Mouse (Mus musculus) ES-E14 (cell line): ENCODE measurements around the gene Ank3. TPM values are rescaled to one million over a fixed set of nuclear protein-coding genes. Genes with fewer than 3 reads are reported as not detected.
A peak's percentile ranks its signal among the peaks of the same experiment; 100 is the strongest.

Experiments used
- DNase-seq: peaks from one replicate; pipeline ENCODE4 v3.0.0-alpha.2; 2013; ENCODE audit warnings: low read depth, low spot score
- H3K27ac ChIP-seq: 2 replicates; pipeline ENCODE4 v1.5.1; 2012; ENCODE audit warnings: low read depth, mild to moderate bottlenecking, low read length, moderate library complexity, mixed read lengths; ENCODE audit not compliant: poor library complexity, insufficient read depth, severe bottlenecking
- H3K36me3 ChIP-seq: 2 replicates; pipeline ENCODE4 v1.6.1; 2012; ENCODE audit warnings: mild to moderate bottlenecking, low read length, moderate library complexity, mixed read lengths; ENCODE audit not compliant: control insufficient read depth, poor library complexity, insufficient read depth, severe bottlenecking
- H3K4me1 ChIP-seq, 2 experiments: fragments of 150-350 bp in 1 of 2; sonication (generic) in 1 of 2; 2 replicates each; pipeline ENCODE4 v1.6.1; 2012; ENCODE audit warnings: low read length in 2 of 2, mild to moderate bottlenecking in 1 of 2, mixed read lengths in 1 of 2; ENCODE audit not compliant: control insufficient read depth in 2 of 2, insufficient read depth in 2 of 2, poor library complexity in 1 of 2
- H3K4me3 ChIP-seq, 2 experiments: fragments of 150-350 bp in 1 of 2; sonication (generic) in 1 of 2; 2 replicates each; pipeline ENCODE4 v1.5.1; 2012; ENCODE audit warnings: low read length in 2 of 2, low read depth in 1 of 2, mild to moderate bottlenecking in 1 of 2, mixed read lengths in 1 of 2; ENCODE audit not compliant: insufficient read depth in 1 of 2, poor library complexity in 1 of 2, severe bottlenecking in 1 of 2
- H3K9ac ChIP-seq: 2 replicates; pipeline ENCODE4 v1.6.1; 2012; ENCODE audit warnings: low read depth, mild to moderate bottlenecking, low read length, mixed read lengths; ENCODE audit not compliant: poor library complexity, insufficient read depth, severe bottlenecking
- H3K9me3 ChIP-seq: fragments of 150-350 bp; sonication (generic); 2 replicates; pipeline ENCODE4 v1.6.1; 2012; ENCODE audit warnings: low read depth, mild to moderate bottlenecking, low read length; ENCODE audit not compliant: control insufficient read depth, insufficient read depth
- CHD2 ChIP-seq: IDR thresholded peaks from 2 replicates; pipeline ENCODE4 v1.6.1; 2014; ENCODE audit warnings: mild to moderate bottlenecking, low read depth, low read length, inconsistent platforms
- HCFC1 ChIP-seq: IDR thresholded peaks from 2 replicates; pipeline ENCODE4 v1.6.1; 2012; ENCODE audit warnings: low read length, inconsistent platforms, borderline replicate concordance; ENCODE audit not compliant: insufficient read depth
- MAFK ChIP-seq: IDR thresholded peaks from 2 replicates; pipeline ENCODE4 v1.6.1; 2014; ENCODE audit warnings: mild to moderate bottlenecking, low read depth, low read length, inconsistent platforms; ENCODE audit not compliant: insufficient read depth
- ZC3H11A ChIP-seq: IDR thresholded peaks from 2 replicates; pipeline ENCODE4 v1.6.1; 2012; ENCODE audit warnings: low read depth, mild to moderate bottlenecking, inconsistent platforms, low read length, borderline replicate concordance
- ZNF384 ChIP-seq: IDR thresholded peaks from 2 replicates; pipeline ENCODE4 v1.6.1; 2012; ENCODE audit warnings: low read depth, low read length, inconsistent platforms
- in situ Hi-C, 2 experiments: fragments of 600-800 bp; cut with MboI; formaldehyde crosslinking; loops; one replicate each; pipeline ENCODE4 v1.15.1; 2025; ENCODE audit warnings: low sequenced_read_pairs in 2 of 2, inconsistent platforms in 1 of 2; ENCODE audit not compliant: unreplicated experiment in 2 of 2
- total RNA-seq: library from RNA; depleted of rRNA; stranded (reverse); fragments of 300-350 nt; gene quantifications from 2 replicates; pipeline ENCODE4 v1.2.3, GENCODE M21; 2012

Gene Ank3
- total RNA-seq, 1 experiment: 6.5 TPM

GRCm38 (mm10) chr10:69384640-69385039 lies 13.9 kb upstream of the Ank3 start:
- Histone ChIP-seq H3K9ac (no peak overlapping the region), H3K4me1 (peaks cover 1 to 9% of the 10 kb centered on the region in 2 experiments; a peak in 1 of 4 replicates), H3K36me3 (no peaks in the 10 kb centered on the region), H3K9me3 (no peaks in the 10 kb centered on the region), H3K4me3 (no peak overlapping the region), H3K27ac (no peak overlapping the region)
- in situ Hi-C loops: no loop called here
- TF ChIP-seq MAFK: peak; percentile 85
- no peak for TF ChIP-seq CHD2
- DNase-seq: no peak

GRCm38 (mm10) chr10:69385136-69385535 lies 13.4 kb upstream of the Ank3 start:
- no peaks in the 10 kb centered on the region for H3K9me3 ChIP-seq
- in situ Hi-C loops: no loop called here
- H3K4me1 ChIP-seq: peaks cover 1 to 9% of the 10 kb centered on the region in 2 experiments; a peak in 1 of 4 replicates
- H3K36me3 ChIP-seq: no peaks in the 10 kb centered on the region
- no peak for DNase-seq
- H3K27ac ChIP-seq: no peak overlapping the region
- no peak overlapping the region for H3K9ac ChIP-seq
- TF ChIP-seq CHD2 (no peak), HCFC1 (no peak), MAFK (no peak), ZC3H11A (no peak), ZNF384 (no peak)
- H3K4me3 ChIP-seq: no peak overlapping the region

- in situ Hi-C loops: no loop called here
- Histone ChIP-seq H3K9me3 (no peaks in the 10 kb centered on the region), H3K9ac (no peak overlapping the region), H3K27ac (no peak overlapping the region), H3K36me3 (no peaks in the 10 kb centered on the region), H3K4me3 (no peak overlapping the region), H3K4me1 (peaks cover 1 to 9% of the 10 kb centered on the region in 2 experiments; a peak in 1 of 4 replicates)
- no peak for DNase-seq
- TF ChIP-seq ZNF384 (no peak), HCFC1 (no peak), ZC3H11A (no peak), MAFK (no peak), CHD2 (no peak)
Observed at GRCm38 (mm10) chr10:69386767-69387166, 11.8 kb upstream of the Ank3 start.

DNA sequence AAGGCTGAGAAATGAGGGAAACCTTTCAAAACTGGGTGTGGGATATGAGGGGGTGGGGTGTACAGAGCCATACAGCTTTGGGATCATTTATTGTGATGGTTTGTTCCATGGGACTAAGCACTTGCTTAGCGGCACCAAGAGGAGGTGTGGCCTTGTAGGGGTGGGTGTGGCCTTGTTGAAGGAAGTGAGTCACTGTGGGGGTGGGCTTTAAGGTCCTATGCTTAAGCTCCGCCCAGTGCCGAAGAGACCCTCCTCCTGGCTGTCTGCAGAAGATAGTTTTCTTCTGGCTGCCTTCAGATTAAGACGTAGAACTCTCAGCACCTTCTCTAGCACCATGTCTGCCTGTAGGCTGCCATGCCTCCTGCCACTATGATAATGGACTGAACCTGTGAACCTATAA lies 9.1 kb upstream of the Ank3 start:
- in situ Hi-C loops: no loop called here
- H3K27ac ChIP-seq: no peak overlapping the region
- H3K9ac ChIP-seq: no peak overlapping the region
- no peak overlapping the region for H3K4me3 ChIP-seq
- no peaks in the 10 kb centered on the region for H3K9me3 ChIP-seq
- H3K4me1 ChIP-seq: peaks cover 1 to 6% of the 10 kb centered on the region in 2 experiments; a peak in 1 of 4 replicates
- DNase-seq: no peak
- H3K36me3 ChIP-seq: no peaks in the 10 kb centered on the region
- TF ChIP-seq ZNF384: no peak
- TF ChIP-seq MAFK: no peak
- no peak for TF ChIP-seq CHD2
- TF ChIP-seq ZC3H11A: no peak
- TF ChIP-seq HCFC1: no peak

DNA sequence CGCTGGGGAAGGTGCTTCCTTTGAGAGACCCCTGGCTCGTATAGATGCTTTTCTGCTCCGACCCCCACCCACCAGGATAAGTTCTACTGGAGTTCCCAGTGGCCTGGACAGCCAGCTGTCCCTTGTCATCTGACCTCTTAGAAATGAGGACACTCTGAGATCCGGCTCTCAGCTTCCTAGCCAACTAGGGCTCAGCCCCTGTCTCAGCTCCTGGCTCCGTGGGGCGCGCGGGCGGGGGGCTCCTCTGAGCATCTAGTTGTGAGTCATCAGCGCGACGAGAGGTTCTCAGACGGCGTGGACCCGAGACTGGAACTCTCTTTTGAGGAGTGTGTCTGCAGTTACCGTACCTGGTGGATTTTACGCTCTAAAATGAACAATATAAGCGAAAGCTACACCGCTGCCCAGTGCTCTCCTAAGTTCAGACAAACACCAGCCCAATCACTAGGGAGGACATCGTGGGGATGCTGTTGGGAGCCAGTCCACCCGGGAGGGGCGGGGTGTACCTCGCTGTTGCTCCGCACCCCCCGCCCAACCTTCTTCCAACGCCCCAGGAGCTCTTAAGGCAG lies 293 bp upstream of the Ank3 start:
- Histone ChIP-seq H3K9me3 (no peaks in the 10 kb centered on the region), H3K4me3 (peak overlapping the region; percentile 84 to 88), H3K4me1 (peaks cover 0 to 4% of the 10 kb centered on the region in 2 experiments; a peak in 1 of 4 replicates), H3K9ac (peak overlapping the region; percentile 80), H3K27ac (no peak overlapping the region), H3K36me3 (no peaks in the 10 kb centered on the region)
- TF ChIP-seq CHD2 (no peak), MAFK (no peak), HCFC1 (no peak), ZNF384 (no peak), ZC3H11A (no peak)
- no peak for DNase-seq
- in situ Hi-C loops: no loop called here
